ENCODE assay signal across 17 mouse cellular contexts in genomic region chr12:70832216-70832998, GRCm38 (mm10).
"Had no signal": no experiment of that assay in that cellular context is flagged by ENCODE, and none has a peak within 500 bp of the region (broad histone marks: within the 10 kb centered on the region; RNA-seq: fewer than 3 reads in every experiment).

No protein-coding gene starts in this region.

- H3K27ac ChIP-seq: limb, embryonic 15.5 days; midbrain, embryonic 12.5 days; neural tube, embryonic 13.5 days; stomach, embryonic 15.5 days had no signal

- H3K9me3 ChIP-seq: limb, embryonic 15.5 days; megakaryocyte, embryonic 14.5 days; midbrain, embryonic 12.5 days; neural tube, embryonic 13.5 days; stomach, embryonic 15.5 days had no signal

- H3K27me3 ChIP-seq: limb, embryonic 15.5 days; megakaryocyte, embryonic 14.5 days; midbrain, embryonic 12.5 days; neural tube, embryonic 13.5 days; stomach, embryonic 15.5 days had no signal

- H3K4me3 ChIP-seq: limb, embryonic 15.5 days; megakaryocyte, embryonic 14.5 days; midbrain, embryonic 12.5 days; neural tube, embryonic 13.5 days; stomach, embryonic 15.5 days had no signal

- DNase-seq: kidney, adult 18-20 months; kidney, postnatal 10 days; kidney, postnatal 4 days; lung, embryonic 14.5 days; lung, postnatal 10 days; lung, postnatal 4 days; retina, postnatal 1 day; right cerebral cortex, postnatal 4 days; spleen, adult 18-20 months; thymus, adult 2 months; thymus, postnatal 25 days had no signal

- H3K4me2 ChIP-seq: limb, embryonic 15.5 days; lung, embryonic 14.5 days; midbrain, embryonic 12.5 days; neural tube, embryonic 13.5 days; stomach, embryonic 15.5 days had no signal

- H3K9ac ChIP-seq: limb, embryonic 15.5 days; lung, embryonic 14.5 days; midbrain, embryonic 12.5 days; neural tube, embryonic 13.5 days; stomach, embryonic 15.5 days had no signal

- H3K36me3 ChIP-seq: limb, embryonic 15.5 days; midbrain, embryonic 12.5 days; neural tube, embryonic 13.5 days; stomach, embryonic 15.5 days had no signal

- ATAC-seq: midbrain, embryonic 16.5 days had no signal
